ENCODE assay signal across 16 mouse cellular contexts in genomic region chr10:117462921-117463320, GRCm38 (mm10).
"Had no signal": no experiment of that assay in that cellular context is flagged by ENCODE, and none has a peak within 500 bp of the region (broad histone marks: within the 10 kb centered on the region; RNA-seq: fewer than 3 reads in every experiment).

No protein-coding gene starts in this region.

- H3K27me3 ChIP-seq: neural tube, embryonic 13.5 days; neural tube, embryonic 15.5 days; stomach, embryonic 15.5 days had no signal

- H3K9ac ChIP-seq: neural tube, embryonic 13.5 days; neural tube, embryonic 15.5 days; stomach, embryonic 15.5 days had no signal

- DNase-seq: retina, postnatal 1 day; right cerebral cortex, adult 18-20 months; right cerebral cortex, postnatal 14 days; right cerebral cortex, postnatal 25 days; right cerebral cortex, postnatal 4 days; spleen, adult 18-20 months; thymus, adult 18-20 months; thymus, adult 2 months; thymus, postnatal 14 days; thymus, postnatal 25 days; thymus, postnatal 36 days; thymus, postnatal 4 days had no signal

- H3K4me1 ChIP-seq: neural tube, embryonic 15.5 days; stomach, embryonic 15.5 days had no signal

- H3K4me2 ChIP-seq: neural tube, embryonic 13.5 days; neural tube, embryonic 15.5 days; stomach, embryonic 15.5 days had no signal

- H3K27ac ChIP-seq: neural tube, embryonic 13.5 days; neural tube, embryonic 15.5 days; stomach, embryonic 15.5 days; stomach, postnatal 0 days had no signal

- H3K36me3 ChIP-seq: neural tube, embryonic 13.5 days; neural tube, embryonic 15.5 days; stomach, embryonic 15.5 days had no signal

- H3K4me3 ChIP-seq: neural tube, embryonic 13.5 days; neural tube, embryonic 15.5 days; stomach, embryonic 15.5 days had no signal

- H3K9me3 ChIP-seq: neural tube, embryonic 13.5 days; neural tube, embryonic 15.5 days; stomach, embryonic 15.5 days had no signal
